Mouse (Mus musculus) layer of hippocampus, adult 18-20 months (tissue): ENCODE data around the gene Mthfsd. TPM values are rescaled to one million over a fixed set of nuclear protein-coding genes. Genes with fewer than 3 reads are reported as not detected.
A peak's percentile ranks its signal among the peaks of the same experiment; 100 is the strongest.

Experiments
- DNase-seq, 2 experiments: peaks; one replicate each; pipeline ENCODE4 v3.0.0; 2022; ENCODE audit warnings: low spot score in 2 of 2
- total RNA-seq, 2 experiments: library from RNA; stranded (reverse); gene quantifications; 2 replicates each; pipeline ENCODE4 v1.2.3; 2021

Mthfsd gene
- total RNA-seq, 2 experiments from 2014 or later = 36.6 to 37.2 TPM

GRCm38 (mm10) chr8:121122368-121122767 lies 14.2 kb upstream of the Mthfsd start:
- no peak for DNase-seq

DNA sequence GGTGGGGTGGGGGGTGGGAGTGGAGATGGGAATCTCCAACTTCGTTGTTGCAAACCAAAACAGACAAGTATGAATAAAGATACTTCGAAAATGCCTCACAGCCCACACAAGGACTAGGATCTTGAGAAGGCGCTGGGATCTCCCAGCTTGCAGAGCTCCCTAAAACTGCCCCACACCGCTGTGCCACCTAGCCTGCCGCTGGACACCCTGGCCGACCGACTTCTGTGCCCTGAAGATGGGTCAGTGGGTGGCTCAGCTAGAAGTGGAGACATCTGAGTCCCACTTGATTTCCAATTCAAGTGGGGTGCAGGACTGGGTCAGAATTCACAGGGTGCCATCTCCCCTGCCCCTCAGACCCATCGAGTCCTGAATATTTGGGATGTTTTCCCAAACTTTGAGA lies 13.5 kb upstream of the Mthfsd start:
- no peak for DNase-seq

DNA sequence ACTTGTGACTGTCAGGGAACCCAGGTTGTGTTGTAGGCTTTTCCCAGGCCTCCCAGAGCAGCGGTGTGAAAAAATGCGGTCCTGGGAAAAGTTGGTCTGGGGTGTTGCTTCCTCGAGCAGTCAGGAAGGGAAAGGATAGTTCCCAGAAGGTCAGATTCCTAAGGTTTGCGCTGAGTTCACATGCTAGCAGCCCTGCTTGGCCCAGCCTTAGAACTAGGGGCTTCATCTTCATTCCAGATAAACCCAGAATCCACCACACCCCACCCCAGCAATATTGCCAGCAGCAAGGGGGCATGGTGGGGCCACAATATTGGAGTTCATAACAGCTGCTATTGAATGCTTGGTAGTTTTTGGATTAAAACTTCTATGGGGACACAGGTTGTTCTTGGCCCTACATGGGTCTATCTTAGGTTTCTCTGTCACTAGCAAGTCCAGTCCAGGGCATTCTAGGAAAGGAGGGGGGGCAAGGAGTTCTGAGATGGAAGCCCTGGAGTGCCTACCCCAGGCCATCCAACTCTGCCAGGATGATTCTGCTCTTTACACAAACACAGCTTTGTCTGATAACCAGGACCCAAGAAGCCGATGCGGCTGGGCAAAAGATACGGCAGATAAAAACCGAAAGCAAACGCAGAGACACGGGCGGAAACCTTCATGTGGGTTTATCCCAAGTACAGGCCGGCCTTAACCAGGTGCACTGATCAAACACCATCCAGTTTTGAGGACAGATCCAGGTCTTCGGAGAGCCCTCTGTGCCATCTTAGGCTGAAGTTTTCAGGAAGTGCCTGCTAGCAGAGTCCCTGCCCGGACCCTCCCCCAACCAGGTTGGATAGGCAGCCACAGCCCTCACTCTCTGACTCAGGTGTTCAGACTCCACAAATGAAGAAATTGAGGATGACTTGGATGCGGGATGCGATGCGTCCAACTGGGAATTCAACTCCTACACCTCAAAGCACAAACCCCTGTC lies 12.5 kb upstream of the Mthfsd start:
- no peak for DNase-seq

DNA sequence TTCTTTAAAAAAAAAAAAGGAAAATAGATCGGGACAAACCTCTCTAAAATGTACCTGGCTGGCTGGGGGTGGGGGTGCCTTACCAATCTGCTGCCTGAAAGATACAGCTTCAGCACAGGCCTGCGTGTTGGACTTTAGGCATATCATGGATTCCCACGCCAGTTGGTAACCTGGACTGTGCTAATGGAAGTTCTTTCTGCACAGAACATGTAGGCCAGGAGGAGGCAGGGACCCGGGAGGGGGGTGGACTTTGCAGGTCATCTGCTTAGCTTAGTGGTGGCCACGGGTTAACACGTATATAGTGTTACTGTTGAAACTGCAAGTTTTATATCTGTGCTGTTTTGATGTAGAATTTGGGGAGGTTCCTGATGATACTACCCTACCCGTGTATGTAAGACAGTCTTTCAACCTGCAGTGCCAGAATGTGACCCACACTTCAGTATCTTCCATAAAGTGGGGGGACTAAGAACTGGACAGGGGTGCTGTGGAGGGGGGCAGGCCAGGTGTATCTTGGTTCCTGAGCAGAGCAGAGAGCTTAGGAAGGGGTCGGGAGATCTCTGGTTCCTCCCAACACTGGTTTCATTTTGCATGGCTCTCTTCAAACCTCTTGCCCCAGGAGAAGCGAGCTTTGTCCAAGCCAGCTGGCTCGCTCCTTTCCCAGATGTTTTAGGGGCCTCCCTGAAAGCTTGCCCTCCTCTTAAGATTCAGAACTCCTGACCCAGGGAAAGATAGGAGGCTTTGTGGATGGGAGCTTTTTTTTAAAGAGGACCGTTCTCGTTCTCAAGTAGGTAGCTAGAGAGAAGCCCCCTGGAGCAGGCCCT lies 11.7 kb upstream of the Mthfsd start:
- DNase-seq = no peak

- no peak for DNase-seq
Measured at GRCm38 (mm10) chr8:121118634-121119420, 10.6 kb upstream of the Mthfsd start.

- DNase-seq = no peak
Measured at GRCm38 (mm10) chr8:121117906-121118305, 9.7 kb upstream of the Mthfsd start.

DNA sequence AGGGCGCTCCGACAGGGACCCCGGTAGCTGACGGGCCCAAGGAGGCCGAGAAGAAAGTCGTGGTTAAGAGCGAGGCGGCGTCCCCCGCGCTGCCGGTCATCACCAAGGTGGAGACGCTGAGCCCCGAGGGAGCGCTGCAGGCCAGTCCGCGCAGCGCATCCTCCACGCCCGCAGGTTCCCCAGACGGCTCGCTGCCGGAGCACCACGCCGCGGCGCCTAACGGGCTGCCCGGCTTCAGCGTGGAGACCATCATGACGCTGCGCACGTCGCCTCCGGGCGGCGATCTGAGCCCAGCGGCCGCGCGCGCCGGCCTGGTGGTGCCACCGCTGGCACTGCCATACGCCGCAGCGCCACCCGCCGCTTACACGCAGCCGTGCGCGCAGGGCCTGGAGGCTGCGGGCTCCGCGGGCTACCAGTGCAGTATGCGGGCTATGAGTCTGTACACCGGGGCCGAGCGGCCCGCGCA lies 9.0 kb upstream of the Mthfsd start:
- no peak for DNase-seq

- no peak for DNase-seq
Measured at GRCm38 (mm10) chr8:121116591-121117185, 8.5 kb upstream of the Mthfsd start.

DNA sequence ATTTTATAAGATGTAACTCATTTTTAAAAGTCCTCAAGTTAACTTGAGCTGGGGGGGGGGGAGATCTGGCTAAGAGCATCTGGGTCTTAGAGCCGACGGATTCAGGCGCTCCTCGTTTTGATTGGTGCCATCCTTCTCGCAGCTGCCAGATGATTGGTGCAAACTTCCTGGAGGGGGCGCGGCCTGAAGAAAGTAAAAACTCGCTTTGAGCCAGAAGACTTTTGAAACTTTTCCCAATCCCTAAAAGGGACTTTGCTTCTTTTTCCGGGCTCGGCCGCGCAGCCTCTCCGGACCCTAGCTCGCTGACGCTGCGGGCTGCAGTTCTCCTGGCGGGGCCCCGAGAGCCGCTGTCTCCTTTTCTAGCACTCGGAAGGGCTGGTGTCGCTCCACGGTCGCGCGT lies 7.8 kb upstream of the Mthfsd start, which contains the start of gene Foxc2:
Foxc2 (plus strand) TSS at position 224 of the 400 bp plus-strand sequence.
- DNase-seq = peak in 1 of 2 experiments; percentile 58

DNA sequence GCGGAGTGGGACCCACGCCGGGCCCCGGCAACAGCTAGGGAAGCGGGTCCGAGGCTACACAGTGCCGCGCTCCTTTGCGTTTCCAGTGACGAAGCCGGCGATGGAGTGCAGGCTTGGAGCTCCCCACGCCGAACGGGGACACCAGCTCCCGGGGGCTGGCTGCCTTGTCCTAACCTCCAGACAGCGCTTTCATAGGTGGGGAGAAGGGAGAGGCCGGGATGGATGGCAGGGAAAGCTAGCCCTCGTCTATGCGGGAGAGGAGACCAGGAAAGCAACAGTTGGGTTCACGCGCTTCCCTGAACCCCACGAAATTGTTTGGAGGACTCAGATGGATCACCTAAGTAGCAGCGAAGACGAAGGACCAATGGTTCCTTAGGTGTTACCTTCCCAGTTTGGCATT lies 6.9 kb upstream of the Mthfsd start:
- DNase-seq = no peak

GRCm38 (mm10) chr8:121113261-121113660 lies 5.1 kb upstream of the Mthfsd start:
- peak; percentile 92 to 98 for DNase-seq

GRCm38 (mm10) chr8:121111145-121111907 lies 3.1 kb upstream of the Mthfsd start:
- no peak for DNase-seq

DNA sequence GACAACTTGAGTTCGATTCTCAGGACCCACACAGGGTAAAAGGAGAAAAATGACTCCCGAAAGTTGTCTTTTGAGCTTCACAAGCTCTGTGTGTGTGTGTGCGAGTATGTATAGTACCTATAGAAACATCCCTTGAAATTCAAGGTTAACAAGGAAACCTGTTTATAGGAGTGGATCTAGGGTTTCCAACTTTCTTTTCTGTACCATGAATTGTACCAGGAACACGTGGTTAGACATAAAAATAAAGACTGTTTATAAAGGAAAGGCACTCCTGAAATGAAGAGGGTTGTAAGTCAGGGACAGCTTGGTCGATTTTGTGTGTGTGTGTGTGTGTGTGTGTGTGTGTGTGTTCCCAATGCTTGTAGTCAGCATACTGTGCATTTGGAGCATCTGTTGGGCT lies 465 bp upstream of the Mthfsd start:
- no peak for DNase-seq

DNA sequence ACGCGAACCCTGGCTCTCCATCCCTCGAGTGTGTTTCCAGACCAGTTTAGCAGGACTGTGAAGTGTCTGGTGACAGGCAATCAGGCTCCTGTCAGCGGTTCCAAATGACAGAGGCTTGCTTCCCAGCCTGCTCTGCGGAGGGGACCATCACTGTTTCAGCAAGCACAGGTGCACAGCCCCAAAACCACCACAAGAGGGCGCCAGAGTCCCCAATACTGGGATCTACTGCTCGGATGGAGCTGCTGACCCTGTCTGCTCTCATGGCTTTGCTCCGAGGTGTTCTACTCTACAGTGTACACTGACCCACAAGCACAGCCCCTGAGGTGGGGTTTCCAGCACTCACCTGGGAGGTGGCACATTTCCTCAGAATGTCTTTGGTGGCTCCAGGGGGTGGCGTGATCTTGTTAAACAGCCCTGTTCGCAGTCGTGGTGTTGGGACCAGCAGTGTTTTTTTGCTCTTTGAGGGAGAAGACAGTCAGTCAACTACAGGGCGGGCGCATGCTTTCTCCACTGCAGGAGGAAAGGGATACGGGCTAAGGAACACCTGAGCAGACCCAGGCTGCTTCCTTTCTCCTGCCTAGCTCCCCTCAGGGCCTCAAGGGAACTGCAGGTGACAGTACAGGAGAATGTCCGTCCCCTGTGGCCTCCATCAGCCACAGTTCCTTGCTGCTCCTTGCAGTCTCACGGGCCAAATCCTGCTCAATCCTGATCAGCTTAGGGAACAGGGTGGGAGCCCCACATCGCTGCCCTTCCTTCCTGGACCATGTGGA lies 4.0 kb downstream of the Mthfsd start:
- peak; percentile 43 to 79 for DNase-seq

DNA sequence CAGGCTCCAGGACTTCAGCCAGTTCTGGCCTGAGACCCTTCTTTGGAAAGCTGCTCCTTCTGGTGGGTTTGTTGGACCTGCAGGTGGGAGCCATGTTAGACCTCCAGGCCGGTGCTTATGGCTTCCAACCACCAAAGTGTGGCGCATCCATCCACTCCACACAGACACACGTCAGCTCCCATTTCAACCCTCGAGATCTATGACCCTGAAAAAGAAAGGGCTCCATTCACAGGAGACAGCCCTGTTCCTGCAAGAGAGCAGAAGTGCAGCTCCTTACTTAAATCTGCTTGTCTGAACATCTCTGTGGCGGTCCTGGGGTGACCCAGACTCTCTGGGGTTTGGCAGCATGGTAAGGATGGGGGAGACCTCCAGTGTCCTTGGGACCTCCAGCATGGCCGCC lies 14.7 kb downstream of the Mthfsd start:
- no peak for DNase-seq

DNA sequence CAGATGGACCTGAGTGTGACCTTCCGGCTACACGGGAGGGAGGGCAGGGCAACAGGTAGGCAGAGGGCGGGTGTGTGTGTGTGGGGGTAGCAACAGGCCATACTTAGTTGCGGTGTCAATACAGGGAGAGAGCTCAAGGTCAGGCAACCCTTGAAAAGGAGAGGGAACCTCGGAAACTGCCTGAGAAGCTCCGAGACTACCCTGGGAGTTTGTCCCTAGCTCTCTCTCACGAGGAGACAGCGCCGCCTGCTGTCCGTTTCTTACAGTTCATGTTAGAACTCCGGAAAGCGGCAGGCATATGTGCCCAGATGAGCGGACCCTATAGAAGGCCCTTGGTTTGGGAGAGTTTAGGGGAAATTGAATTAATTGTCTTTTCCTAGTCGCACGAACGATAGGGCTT lies 15.6 kb downstream of the Mthfsd start:
- DNase-seq = peak; percentile 68 to 85

DNA sequence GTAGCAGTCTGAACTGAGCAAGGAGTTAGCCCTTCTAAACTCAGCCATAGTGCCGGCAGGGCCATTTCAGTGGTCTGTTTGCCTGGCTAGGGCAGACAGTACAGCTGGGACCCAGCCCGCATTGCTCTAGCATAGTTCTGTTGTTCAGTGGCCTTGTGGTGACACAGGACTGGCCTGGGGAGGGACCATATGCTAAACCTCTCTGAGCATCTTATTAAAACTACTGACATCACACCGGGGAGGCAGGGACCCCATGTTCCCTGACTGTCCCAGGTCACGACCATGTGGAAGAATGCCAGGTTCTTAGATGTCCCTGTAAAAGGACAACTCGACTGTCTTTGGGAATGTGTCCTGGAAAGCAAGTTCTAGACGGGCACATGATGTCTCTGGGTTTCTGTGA lies 16.1 kb downstream of the Mthfsd start:
- DNase-seq = no peak

DNA sequence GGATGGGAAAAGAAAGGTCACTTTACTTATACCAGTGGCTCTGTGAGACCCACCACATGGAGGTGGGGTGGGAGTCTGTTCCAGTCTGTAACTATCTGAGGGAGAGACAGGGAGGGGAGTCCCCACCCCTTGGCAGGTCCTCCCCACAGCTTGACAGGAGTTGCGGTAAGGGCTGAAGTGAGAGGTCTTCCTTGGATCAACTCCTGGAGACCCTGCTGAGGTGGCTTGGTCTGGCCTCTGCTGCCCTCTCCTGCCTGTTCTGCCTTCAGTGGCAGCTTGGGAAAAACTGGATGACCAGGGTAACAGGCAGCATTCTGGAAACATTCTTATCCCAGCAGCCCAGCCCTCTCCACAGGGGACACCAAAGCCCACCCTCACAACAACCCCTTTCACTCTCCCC lies 17.5 kb downstream of the Mthfsd start:
- DNase-seq = no peak
